Mouse (Mus musculus): ENCODE results near the gene Pgam2.

Pgam2 gene

DNA sequence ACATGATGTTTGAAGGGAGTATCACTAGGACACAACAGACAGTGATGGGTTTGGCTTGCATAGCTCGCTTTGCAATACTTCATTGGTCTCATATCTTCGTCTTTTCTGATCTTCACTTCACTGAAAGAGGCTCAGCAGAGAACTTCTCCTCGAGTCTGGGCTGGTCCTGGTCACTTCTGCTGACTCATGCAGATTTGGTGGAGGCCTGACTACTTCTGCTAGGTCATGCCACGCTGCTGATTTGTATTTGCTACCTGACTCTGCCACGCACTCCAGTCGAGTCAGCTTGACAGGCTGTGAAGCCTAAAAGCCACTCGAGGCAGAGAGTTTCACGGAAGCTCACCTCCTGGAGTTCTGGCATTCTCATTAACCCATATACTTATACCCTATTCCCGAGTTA, 4.4 kb upstream of the Pgam2 start:
- DNase-seq (ENCODE audit: low read depth, low spot score), result no peak

DNA sequence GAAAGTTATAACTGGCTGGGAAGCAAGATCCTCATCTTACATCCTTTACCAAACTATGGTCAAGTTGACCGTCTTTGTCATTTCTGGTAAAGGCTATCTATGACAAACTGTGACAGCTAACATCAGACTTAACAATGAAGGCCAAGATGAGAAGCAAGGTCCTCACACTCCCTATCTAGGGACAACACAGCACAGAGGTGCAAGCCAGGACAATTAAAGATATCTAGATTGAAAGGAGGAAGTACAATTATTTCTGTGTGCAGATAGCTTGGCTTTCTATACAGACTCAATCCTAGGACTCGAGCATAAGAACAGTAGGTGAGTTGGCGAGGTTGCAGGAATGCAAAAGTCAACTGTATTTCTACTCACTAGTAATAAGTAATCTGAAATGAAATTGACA, 2.2 kb upstream of the Pgam2 start:
- DNase-seq (ENCODE audit: low read depth, low spot score), result no peak

DNA sequence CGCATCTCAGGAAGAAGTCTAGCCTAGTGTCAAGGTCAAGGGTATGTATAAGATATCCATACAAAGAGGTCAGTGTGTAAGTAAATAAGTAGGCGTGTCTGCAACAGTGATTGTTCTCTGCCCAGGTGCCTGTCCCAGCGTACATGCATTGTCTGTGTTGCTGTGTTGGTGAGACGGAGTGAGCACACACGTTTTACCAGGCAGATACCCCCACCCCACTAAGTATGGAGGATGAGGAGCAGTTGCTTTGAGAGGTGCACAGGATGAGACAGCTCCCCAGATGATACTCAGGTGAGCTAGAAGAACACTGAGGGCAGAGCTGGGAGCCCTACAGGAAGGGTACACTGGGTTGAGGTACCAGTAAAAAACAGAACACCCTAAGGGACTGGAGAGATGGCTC, 641 bp upstream of the Pgam2 start:
- DNase-seq (ENCODE audit: low read depth, low spot score), result no peak

DNA sequence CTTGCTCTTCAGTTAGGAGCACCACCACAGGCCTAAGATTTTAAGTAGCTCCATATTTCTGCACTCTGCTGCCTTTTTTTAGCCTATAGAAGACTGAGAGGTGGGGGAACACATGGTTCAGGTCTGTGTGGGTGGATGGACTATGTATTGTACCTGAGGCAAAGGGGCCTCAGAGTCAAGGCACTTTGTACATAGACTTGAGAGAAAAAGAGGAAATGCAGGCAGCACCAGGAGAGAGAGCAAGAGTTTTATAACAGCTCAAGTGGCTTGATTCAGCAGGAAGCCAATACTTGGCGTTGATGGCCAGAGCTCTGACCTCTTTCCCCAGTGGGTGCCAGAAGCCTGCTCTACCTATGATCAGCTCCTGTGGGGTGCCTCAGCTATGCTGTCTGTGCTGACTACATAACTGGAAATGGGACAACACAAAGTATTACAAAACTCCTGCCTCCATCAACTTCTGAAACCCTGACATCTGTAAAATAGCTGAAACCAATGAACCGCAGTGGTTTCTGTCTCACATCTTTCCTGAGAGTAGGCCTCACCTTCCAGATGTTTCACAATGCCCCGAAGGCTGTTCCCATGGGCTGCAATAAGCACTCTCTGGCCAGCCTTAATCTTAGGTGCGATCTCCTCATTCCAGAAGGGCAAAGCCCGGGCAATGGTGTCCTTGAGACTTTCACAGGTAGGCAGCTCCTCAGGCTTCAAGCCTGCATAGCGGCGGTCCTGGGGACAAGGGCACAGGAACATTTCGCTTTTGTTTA, 896 bp downstream of the Pgam2 start:
- DNase-seq (ENCODE audit: low read depth, low spot score), result no peak

DNA sequence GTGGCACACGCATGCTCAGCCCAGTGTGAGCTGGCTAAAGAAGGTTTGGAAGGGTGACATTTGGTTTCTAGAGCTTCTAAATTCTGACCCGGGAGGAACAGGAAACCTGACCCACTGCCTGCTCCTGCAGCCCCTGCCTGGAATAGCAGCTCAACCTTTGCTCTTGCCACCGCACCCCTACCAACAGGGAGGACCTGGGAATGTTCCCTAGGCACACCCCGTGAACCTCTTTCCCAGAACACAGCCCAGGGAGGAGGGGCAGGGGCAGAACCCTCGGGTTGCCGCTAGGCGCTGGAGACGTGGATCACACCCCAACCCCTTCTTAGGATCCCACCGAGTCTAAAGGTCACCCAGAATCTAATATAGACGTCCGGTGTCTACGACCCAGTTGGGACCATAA, 1.5 kb downstream of the Pgam2 start:
- no peak for DNase-seq (ENCODE audit: low read depth, low spot score)

DNA sequence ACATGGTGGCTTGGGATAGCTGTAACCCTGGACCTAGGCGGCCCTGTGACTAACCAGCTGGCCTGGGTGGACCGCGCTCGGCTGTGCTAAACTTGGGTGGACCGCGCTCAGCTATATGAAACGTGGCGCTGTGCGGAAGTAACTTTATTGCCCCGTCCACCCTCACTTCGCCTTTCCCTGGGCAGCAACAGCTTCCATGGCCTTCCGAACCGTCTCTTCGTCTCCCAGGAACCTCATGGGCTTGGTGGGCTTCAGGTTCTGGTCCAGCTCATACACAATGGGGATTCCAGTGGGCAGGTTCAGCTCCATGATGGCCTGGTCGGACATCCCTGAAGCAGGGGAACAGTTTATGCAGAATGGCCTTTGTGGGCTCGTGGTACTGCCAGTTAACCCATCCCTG, 2.0 kb downstream of the Pgam2 start:
- no peak for DNase-seq (ENCODE audit: low read depth, low spot score)

DNA sequence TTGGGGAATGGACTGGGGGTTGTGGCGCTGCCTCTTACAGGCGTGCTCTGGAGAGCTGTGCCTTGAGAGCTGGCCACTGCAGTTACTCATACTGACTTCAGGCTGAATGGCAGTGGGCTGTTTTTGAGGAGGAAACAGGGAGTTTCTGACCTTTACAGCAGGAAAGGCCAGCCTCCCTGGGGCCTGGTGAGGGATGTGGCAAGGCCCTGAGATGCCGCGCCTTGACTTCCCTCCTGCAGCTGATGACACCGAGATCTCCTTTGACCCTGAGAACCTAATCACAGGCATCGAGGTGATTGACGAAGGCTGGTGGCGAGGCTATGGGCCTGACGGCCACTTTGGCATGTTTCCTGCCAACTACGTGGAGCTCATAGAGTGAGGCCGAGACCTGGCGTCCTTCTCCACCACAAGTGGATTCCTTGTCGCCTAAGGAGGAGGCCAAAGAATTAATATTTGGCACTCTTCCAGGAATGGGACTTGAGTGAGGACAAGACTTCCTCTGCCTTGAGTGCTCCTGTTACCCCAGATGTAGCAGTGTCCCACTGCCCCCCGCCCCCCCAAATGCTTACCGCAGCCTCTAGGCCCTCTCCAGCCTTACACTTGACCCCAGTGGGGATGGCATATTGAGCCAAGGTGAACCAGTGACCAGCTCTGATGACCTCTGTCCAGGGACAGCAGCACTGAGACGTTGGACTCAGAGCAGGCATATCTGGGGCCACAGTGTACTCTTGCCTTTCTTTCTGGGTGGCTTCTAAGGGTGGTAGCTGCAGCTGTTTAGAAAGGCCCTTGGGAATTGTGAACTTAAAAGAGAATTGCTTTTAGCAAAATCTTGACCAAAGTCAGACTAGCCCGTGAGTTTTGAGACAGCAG, 3.7 kb downstream of the Pgam2 start:
- no peak for DNase-seq (ENCODE audit: low read depth, low spot score)

DNA sequence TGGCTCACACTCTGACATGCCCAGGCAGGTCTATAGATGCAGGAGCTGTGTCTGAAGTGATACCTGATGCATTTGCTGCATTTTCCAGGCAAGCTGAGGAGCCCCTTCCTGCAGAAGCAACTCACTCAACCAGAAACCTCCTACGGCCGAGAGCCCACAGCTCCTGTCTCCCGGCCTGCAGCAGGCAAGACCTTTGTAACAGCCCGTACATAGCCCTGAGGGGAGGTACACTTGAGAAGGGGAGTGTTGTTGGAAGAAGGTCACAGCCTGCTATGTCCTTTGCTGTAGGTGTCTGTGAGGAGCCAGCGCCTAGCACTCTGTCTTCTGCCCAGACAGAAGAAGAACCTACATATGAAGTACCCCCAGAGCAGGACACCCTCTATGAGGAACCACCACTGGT, 5.6 kb downstream of the Pgam2 start:
- DNase-seq (ENCODE audit: low read depth, low spot score), result no peak

DNA sequence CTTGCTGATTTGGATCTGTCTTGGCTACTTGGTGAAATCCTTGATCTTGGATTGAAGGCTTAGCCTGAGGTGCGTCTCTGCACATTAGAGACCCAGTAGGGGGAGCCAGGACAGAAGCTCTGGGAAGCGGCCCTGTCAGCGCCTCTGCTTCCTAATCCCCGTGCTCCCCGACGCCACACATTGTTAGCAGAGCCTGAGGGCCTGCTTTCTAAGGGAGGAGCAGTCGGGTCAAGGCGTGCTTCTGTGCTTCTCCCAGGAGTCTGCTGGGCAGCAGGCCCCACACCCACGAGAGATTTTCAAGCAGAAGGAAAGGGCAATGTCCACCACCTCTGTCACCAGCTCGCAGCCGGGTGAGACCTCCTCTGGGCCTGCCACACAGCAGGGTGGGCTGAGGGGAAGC, 6.2 kb downstream of the Pgam2 start:
- DNase-seq (ENCODE audit: low read depth, low spot score), result no peak

DNA sequence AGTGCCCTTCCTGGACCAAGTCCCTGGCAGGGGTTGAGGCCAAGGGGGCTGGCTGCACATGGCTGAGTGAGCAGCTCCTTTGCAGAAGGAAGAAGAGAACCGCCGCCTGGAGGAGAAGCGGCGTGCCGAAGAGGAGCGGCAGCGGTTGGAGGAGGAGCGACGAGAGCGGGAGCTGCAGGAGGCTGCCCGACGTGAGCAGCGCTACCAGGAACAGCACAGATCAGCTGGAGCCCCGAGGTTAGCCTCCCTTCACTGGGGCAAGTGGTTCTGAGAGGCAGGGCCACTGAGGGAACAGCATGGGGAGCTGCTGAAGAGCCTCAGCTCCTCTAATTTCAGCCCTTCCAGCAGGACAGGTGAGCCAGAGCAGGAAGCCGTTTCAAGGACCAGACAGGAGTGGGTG, 6.6 kb downstream of the Pgam2 start:
- no peak for DNase-seq (ENCODE audit: low read depth, low spot score)

DNA sequence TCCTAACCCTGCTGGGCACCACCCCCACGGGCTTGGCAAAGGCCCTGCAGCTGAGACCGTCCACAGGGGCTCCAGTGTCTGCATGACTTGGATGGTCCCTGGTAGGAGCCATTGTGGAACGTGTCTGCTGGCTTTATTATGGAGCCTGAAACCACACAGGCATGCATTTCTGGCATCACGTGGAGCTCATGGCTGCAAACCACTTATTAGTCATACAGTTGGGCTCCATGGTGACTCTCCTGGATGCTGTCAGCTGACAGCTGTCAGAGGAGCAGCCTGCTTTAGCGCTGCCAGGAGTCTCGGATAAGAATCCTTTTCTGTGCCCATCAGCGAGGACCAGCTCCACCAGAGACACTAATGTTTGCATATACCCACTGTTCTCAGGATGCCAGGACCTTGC, 7.8 kb downstream of the Pgam2 start:
- no peak for DNase-seq (ENCODE audit: low read depth, low spot score)

DNA sequence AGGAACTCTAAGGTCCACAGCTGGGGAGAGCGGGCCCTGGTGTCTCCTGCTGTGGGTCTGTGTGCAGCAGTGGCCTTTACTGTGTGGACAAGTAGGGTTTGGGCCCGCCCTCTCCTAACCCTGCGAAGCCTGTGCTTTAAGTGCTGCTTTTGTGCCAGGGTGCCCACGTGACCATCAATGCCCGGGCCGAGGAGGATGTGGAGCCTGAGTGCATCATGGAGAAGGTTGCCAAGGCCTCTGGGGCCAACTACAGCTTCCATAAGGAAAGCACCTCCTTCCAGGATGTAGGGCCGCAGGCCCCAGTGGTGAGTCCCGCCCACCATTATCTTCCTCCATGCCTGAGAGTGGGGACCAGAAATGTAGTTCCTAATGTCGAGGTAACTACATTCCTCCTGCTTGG, 8.2 kb downstream of the Pgam2 start:
- DNase-seq (ENCODE audit: low read depth, low spot score), result no peak

DNA sequence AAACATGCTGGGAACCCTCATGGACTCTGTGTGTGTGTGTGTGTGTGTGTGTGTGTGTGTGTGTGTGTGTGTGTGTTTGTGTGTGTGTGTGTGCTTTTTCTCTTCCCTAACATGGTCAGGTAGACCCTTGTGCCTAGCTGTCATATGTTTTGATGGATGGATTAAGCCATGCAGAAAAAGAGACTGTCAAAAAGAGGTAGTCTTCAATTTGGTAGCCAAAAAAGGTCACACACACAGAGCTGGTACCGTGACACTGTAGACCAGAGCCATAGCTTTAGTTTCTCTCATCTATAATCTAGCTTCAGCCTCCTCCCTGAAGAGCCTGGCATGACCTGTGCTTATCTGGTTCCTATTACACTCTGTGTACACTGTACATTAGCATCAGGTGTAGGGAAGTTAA, 13.1 kb downstream of the Pgam2 start:
- DNase-seq (ENCODE audit: low read depth, low spot score), result no peak

DNA sequence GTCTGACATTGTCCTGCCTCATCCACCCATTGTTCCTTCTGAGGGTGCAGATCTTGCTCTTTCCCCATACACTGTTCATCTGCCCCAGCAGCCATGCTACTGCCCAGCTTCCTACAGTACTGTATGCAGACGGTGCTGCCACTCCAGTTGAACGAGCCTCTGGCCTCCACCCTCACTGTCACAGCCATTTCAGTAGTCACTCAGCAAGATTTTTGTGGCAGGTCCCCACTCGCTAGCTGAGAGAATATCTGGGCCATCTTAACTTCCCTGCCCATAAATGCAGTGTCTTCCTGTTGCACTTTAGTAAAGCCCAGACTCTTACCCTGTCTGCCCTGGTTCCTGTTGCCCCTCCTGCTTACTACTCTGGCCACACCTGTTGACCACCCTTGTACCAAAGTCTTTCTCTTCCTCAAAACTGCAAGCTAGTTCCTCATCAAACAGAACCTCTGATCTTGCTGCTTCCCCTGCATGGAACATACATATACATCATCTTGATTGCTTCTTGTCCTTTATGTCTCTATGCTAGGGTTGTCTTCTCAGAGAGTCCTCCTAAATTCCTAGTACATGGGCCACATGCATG, 13.7 kb downstream of the Pgam2 start:
- DNase-seq (ENCODE audit: low read depth, low spot score), result no peak

DNA sequence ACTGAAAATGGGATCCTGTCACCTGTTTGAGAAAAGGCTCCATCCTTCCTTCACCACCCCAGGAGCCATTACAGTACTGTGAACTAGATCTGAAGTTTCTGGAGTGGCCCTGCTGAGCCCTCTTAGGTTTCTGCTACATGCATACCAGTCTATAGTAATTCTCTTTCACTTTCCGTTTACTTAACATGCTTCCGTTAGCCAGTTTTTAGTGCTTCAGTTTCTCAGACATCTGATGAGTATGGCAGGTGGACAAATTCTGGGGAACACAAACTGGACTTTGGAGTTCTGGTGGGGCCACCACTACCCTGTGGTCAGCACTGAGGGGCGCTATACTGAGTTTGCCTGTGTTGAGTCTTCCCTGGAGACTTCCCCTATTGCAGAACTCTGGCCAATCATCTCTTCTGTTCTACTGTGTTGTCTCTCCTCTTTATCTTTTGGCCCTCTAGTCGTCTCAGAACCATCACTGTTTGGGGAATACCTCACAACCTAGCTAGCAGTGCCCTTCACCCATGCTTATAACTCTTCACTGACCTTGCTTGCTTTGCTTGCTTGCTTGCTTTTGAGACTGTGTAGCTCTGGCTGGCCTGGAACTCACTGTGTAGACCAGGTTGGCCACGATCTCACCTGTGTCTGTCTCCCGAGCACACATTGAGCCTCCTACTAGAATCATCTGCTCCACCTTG, 14.3 kb downstream of the Pgam2 start:
- DNase-seq (ENCODE audit: low read depth, low spot score), result no peak

DNA sequence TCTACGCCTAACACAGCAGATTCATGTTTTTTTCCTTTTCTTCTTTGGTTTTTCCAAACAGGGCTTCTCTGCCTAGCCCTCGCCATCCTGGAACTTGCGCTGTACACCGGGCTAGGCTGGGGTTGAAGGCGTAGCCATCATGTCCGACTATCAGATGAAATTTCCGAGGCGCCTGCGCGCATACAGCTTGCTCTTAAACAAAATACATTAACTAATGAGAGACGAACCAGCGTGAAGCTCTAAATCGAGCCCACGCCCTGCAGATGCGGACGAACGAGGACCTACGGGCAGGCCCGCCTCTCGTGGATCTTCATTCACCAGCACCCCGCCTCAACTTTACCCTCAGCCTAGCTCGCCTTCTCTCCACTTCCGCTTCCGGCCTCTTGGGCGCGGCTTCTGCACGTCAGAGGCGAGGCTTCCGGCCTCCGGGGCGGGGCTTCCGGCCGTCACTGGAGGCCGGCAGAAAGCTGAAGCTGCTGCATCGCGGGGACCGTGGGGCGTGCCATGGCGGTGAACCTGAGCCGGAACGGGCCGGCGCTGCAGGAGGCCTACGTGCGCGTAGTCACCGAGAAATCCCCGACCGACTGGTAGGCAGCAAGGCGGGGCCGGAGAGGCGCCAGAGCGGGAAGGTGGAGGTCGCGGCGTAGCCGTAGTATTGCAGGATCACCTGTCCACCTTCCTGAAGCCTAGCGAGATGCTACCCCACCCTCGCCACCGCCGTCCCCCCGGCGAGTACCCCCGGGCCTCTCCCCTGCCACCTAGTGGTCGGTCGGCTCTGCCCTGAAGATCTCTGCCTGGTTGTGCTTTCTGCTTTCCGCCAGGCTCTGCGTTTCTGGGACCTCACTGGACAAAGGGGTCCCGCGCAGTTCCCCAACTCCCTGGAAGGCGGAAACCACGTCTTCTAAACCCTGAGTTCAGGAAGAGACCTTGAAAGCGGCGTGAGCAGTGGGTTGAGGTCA, 15.2 kb downstream of the Pgam2 start, which contains the start of gene Dbnl:
Gene Dbnl (plus strand): TSS at position 433 of the 959 bp plus-strand sequence.
- DNase-seq (ENCODE audit: low read depth, low spot score), result peak; percentile 97

DNA sequence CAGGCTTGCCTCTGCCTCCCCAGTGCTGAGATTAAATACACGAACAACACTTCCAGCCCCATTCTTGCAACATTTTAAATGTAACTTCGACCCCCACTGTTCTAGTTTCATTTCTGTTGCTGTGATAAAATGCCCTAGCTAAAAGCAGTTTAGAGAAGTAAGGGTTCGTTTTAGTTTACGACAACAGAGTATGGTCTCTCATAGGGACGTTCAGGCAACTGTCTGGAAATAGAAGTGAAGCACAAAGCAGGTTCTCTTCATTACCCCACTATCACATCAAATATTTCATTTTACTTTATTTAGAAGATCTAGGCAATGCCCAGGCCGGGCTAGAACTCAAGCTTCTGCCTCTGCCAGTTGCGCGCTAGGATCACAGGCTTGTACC, 15.9 kb downstream of the Pgam2 start:
- no peak for DNase-seq (ENCODE audit: low read depth, low spot score)

DNA sequence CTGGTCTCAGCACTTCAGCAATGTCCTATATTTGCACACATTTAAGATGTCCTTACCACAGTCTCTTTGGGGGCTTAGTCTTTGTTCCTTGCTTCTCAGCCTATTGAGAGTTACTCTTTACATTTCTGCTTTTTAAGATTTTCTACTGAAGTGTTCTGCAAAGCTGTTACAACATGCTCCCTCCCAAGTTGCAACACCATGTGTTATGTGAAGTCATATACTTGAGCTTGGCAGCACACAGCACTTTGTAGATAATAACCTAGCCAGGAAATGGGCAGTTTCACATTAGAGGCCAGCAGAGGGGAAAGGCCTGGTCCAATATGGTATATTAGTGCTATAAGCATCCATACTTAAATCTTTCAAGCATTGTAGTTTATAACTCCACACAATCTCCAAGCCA, 17.8 kb downstream of the Pgam2 start:
- no peak for DNase-seq (ENCODE audit: low read depth, low spot score)

DNA sequence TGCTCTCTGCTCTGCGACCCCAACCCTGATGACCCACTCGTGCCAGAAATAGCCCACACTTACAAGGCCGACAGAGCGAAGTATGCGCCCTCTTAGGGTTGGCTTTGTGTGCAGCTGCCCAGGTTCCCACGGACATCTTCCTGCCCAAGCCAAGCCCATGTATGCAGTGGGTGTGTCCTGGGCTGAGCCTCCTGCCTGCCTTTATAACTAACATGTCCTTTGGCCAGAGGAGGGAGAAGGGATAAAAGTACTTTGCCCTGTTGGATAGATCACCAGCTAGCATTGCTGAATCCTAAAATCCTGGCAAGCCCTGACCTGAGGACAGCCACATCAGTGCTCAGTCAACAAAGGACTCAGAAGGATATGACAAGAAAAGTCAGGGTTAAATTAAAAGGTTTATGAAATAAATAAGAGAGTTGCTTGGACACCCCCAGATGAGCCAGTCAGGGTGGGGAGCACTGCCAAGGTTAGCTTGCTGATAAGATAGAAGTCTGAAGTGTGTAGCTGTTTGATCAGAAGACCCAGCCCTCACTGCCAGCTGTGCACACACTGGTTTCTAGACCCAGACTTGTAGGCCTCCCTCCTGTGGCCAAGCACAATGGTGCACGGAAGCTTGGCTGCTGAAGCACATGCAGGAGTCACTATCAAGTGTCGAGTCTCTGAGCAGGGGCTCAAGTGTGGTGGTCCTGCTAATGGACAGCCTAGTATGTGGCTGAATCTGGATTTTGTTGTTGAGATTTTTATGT, 21.2 kb downstream of the Pgam2 start:
- no peak for DNase-seq (ENCODE audit: low read depth, low spot score)

DNA sequence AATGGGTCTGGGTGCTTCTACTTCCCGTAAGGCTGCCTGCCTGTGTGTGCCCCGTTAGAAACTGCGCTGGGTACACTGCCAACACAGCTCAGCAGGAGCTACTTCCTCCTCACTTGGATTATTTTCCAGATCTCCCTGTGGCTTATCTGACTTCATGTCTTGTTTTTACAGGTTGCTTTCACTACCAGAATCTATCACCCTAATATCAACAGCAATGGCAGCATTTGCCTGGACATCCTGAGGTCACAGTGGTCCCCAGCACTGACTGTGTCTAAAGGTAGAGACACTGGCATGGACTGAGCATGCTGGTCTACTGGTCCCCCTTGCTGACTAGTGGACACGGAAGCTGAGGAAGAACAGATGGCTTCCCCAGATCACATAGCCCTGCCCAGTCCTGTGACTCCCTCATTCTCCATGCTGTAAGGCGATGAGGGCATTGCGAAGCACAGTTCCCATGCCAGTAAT, 23.5 kb downstream of the Pgam2 start:
- no peak for DNase-seq (ENCODE audit: low read depth, low spot score)
